Mouse (Mus musculus): ENCODE measurements around the gene Hrc.

The Hrc gene

DNA sequence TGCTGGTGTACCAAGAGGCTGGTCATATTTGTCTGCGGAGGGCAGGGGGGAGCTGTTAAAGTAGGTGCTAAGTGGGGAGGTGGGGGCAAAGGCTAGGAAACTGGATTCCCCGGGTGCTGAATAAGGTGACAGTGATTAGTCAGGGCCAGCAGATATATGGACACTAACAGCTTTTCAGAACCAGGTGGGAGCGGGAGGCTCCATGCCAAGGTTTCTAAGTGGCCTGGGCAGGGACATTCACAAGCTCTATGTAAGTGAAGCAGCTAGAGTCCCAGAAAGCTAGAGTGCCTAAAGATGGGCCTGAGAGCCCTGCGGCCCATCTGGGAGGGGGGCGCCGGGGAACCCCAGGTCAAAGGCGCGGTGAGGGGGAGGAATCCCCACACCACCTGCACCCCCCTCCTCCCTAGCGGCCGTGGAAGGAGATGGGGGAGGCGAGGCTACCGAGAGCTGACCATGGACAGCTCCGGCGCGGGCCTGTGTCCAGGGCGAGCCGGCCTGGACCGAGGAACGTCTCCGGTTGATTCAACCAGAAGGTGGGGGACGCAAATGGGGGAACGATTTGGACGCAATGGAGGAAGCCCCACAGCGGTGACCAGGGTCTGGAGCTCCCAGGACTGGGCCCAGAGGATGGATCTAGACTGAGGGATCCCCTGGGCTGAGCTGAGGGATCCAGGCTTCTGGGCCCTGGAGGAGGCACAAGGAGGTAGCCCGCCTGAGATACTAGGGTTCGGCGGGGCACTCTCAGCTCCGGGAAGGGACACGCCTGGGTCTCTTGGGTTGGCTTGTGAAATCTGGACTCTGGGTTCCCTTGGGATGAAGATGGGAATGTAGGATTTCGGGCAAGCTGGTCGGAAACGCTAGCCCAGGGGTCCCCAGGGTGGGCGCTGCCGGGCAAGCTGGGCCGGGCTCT lies 30.9 kb downstream of the Hrc start:
- DNase-seq (ENCODE audit: low spot score in 2 of 2), result no peak

GRCm38 (mm10) chr7:45366652-45367019 lies 31.5 kb downstream of the Hrc start, which contains the start of gene Ppfia3:
Ppfia3 (minus strand) TSS chr7:45367019.
- no peak for DNase-seq (ENCODE audit: low spot score in 2 of 2)

GRCm38 (mm10) chr7:45367020-45367880 lies 32.2 kb downstream of the Hrc start:
- DNase-seq (ENCODE audit: low spot score in 2 of 2), result peak; percentile 98

DNA sequence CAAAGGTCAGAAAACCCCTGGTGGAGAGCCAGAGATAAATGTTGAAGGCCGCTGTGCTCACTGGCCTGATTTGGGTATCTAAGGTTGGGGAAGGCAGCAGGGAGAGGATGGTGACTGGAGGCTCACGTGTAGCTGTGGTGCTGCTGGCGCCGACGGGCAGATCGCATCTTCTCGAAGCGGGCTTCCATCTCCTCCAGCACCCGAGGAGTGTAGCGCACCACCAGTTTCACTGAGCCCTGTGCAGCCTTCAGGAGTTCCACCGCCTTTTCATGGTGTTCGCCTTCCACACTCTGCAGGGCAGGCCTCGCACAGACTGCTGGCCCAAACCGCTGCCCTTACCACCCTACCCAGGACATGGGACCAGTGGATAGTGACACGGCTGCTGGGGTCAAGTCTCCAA lies 33.1 kb downstream of the Hrc start:
- DNase-seq (ENCODE audit: low spot score in 2 of 2), result peak in 1 of 2 experiments; percentile 32

- no peak for DNase-seq (ENCODE audit: low spot score in 2 of 2)
Measured at GRCm38 (mm10) chr7:45369022-45369745, 34.1 kb downstream of the Hrc start.

GRCm38 (mm10) chr7:45369836-45370474 lies 34.9 kb downstream of the Hrc start:
- peak in 1 of 2 experiments; percentile 32 for DNase-seq (ENCODE audit: low spot score in 2 of 2)

DNA sequence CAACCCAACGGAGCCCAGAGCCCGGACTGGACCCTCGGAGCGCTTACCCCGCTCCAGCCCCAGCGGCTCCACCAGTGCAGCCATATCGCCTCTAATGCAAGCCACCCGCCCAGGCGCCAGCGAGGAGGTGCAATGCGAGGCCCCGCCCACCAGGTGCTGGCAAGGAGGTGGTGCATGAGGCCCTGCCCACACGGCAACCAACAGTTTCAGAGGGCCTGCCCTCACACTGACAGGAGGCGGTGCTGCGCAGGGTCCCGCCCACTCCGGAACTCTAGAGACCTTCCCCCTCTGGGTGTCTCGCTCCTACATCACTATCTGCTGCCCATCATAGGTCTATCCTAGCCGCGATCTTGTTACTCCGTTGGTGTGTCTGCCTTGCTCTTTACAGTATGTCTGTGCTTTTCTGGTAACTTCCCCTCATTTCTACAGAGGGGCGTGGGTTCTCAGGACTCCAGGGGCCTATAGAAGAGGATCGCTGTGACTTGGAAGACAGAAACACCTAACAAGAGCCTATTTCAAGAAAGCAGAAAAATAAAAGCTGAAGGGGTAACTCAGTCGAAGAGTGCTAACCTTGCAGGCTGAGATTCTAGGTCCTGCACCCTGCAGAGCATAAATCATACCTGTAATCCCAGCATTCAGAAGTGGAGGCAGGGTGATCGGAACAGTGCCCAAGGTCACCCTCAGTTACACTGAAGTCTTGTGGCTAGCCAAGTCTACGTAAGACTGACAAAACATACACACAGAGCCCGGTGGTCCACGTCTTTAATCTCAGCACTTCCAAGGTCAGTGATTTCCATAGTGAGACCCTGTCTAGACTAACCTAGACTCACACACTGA lies 35.6 kb downstream of the Hrc start, which contains the start of gene Lin7b:
Gene Lin7b (minus strand): TSS at position 109 of the 837 bp plus-strand sequence.
- peak; percentile 93 to 94 for DNase-seq (ENCODE audit: low spot score in 2 of 2)

- DNase-seq (ENCODE audit: low spot score in 2 of 2), result no peak
Measured at GRCm38 (mm10) chr7:45372371-45372770, 37.3 kb downstream of the Hrc start.

- no peak for DNase-seq (ENCODE audit: low spot score in 2 of 2)
Measured at GRCm38 (mm10) chr7:45374620-45375019, 39.5 kb downstream of the Hrc start.

DNA sequence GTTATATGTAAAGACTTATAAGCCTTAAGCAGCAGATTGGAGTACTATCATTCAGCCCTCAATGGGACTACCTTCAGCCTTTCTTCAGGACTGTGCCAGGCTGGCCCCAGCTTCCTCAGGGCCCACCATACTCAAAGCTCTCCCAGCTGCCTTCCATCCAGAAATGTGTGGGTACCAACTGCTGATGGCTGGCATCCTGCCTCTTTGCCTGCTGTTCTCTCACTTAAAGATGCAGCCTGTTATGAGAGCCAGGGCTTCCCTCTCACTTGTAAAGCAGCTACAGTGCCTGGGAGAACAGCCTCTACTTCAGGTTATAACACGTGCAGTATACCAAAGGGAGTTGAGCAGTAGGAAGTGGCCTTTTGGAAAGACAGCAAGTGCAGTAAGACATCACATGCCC lies 41.0 kb downstream of the Hrc start:
- DNase-seq (ENCODE audit: low spot score in 2 of 2), result no peak

DNA sequence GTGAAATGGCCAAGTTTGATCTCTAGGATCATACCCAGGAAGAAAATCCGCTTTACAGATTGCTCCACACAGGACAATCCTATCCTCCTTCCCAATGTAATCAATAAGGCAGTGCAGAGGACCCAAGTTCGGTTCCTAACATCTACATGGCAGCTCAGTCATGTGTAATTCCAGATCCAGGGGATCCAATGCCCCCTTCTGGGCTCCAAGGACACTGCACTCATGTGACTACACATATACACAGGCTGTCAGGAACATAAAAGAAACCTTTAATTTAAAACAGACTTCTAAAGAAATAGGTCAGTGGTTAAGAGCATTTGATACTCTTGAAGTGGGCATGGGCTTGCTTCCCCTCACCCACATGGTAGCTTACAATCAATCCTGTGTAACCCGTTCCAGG lies 51.0 kb downstream of the Hrc start:
- no peak for DNase-seq (ENCODE audit: low spot score in 2 of 2)
